Mouse (Mus musculus): ENCODE results near the gene Ppp4c.
A peak's percentile ranks its signal among the peaks of the same experiment; 100 is the strongest.
"Not testable (repeated sequence)": the region's sequence is repeated elsewhere in the genome, so short reads cannot be mapped to it uniquely, and the experiment has no call there.

Gene Ppp4c

DNA sequence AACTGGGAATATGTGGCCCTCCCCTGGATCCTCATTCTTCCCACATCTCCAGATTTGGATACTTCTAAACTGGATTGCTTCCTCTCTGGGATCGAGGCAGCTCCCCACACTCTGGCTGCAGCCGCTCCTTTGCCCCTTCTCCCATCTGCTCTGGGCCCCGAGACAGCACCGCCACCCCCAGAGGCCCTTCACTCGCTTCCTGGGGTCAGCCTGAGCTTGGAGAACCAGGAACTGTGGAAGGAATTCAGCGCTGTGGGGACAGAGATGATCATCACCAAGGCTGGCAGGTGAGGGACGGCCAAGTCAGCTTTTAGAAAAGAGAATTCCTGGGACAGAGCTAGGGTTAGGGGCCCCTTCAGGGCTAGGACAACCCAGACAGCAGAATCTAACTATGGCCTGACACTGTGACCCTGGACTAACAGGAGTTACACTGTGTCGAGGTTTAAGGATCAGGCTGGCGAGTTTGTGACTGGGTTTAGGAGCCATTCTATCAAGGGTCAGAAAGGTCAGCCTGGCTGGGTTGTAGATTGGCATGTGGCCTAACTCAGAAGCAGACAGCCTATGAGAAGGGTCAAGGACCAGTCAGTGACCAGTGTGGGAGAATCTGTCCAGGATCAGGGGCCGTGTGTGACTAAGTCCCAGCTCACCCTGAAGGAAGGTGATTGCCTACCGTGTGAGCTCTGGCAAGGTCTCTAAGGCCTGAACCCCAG, 10.5 kb downstream of the Ppp4c start:
- ATAC-seq (ENCODE audit: low TSS enrichment) = no peak

GRCm38 (mm10) chr7:126780971-126781635, 11.2 kb downstream of the Ppp4c start, which contains the start of gene Tbx6:
Tbx6 (plus strand) TSS chr7:126781483.
- ATAC-seq (ENCODE audit: low TSS enrichment) = no peak

GRCm38 (mm10) chr7:126779983-126780970, 12.0 kb downstream of the Ppp4c start:
- ATAC-seq (ENCODE audit: low TSS enrichment) = peak; percentile 41; the same call in 1 of the 2 replicates

DNA sequence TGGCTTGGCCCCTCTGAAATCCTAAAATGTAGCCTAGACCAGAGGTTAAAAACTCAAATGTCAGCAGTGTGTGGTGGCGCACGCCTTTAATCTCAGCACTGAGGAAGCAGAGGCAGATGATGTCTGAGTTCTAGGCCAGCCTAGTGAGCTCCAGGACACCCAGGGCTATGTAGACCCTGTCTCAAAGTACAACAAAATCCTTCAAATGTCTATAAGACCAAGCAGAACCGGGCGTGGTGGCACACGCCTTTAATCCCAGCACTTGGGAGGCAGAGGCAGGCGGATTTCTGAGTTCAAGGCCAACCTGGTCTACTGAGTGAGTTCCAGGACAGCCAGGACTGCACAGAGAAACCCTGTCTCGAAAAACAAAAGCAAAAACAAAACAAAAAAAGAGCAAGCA, 13.2 kb downstream of the Ppp4c start:
- ATAC-seq (ENCODE audit: low TSS enrichment) = not testable (repeated sequence)

- no peak for ATAC-seq (ENCODE audit: low TSS enrichment)
Observed at GRCm38 (mm10) chr7:126778147-126778546, 14.1 kb downstream of the Ppp4c start.

DNA sequence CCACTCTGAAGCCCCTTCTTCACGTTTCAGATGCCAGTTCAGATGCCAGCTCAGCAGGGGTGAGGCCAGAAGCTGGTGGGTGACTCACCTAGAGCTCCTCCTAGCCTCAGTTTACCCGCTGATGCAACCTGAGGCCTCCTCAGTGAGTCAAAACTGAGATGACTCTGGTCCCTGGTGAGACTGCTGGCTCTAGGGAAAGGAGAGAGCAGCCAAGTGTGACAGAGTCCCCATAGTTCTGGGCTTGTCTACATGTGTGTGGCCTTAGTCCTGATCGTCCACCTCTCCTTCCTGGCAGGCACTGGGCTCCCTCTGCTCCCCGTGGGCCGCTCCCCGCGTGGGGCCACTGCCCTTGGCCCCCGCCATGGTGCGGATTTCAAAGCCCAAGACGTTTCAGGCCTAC, 14.8 kb downstream of the Ppp4c start:
- no peak for ATAC-seq (ENCODE audit: low TSS enrichment)

- ATAC-seq (ENCODE audit: low TSS enrichment) = peak; percentile 86
Observed at GRCm38 (mm10) chr7:126776598-126777057, 15.7 kb downstream of the Ppp4c start, which contains the start of gene Ypel3. Ypel3 (plus strand) TSS chr7:126776955.

- ATAC-seq (ENCODE audit: low TSS enrichment) = no peak
Observed at GRCm38 (mm10) chr7:126775978-126776234, 16.4 kb downstream of the Ppp4c start.

GRCm38 (mm10) chr7:126775185-126775977, 16.9 kb downstream of the Ppp4c start:
- ATAC-seq (ENCODE audit: low TSS enrichment) = no peak

DNA sequence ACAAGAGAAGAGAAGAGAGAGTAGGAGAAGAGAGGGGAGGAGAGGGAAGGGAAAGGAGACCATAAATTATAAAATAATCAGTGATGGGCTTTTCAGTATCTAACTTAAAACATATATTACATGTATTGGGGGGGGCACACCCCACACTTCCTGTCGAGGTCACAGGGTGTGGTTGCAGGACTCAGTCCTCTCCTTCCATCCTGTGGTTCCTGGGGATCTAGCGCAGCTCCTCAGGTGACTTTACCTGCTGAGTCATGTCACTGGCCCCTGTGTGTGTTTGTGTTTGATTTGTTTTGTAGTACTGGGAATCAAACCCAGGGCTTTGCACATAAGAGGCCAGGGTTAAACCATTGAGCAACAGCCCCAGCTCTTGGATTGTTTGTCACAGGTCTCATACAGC, 17.8 kb downstream of the Ppp4c start:
- no peak for ATAC-seq (ENCODE audit: low TSS enrichment)

DNA sequence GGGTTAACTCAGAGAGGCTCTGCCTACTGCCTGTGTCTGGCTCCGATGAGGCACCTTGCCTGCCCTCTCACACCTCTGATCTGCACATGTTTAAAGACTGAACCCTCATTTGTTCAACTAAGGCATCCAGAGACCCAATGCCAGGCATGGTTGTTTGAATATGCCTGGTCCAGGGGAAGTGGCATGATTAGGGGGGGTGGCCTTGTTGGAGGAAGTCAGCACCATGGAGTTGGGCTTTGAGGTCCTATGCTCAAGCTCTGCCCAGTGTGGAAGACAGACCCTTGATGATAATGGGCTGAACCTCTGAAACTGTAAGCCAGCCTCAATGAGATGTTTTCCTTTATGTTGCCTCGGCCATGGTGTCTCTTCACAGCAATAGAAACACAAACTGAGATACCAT, 18.9 kb downstream of the Ppp4c start:
- ATAC-seq (ENCODE audit: low TSS enrichment) = no peak

GRCm38 (mm10) chr7:126770784-126771183, 21.5 kb downstream of the Ppp4c start:
- ATAC-seq (ENCODE audit: low TSS enrichment) = no peak

GRCm38 (mm10) chr7:126767001-126767400, 25.3 kb downstream of the Ppp4c start:
- no peak for ATAC-seq (ENCODE audit: low TSS enrichment)

GRCm38 (mm10) chr7:126766201-126766600, 26.1 kb downstream of the Ppp4c start, which contains the start of gene Gdpd3:
Gdpd3 (plus strand) TSS chr7:126766334.
- no peak for ATAC-seq (ENCODE audit: low TSS enrichment)

DNA sequence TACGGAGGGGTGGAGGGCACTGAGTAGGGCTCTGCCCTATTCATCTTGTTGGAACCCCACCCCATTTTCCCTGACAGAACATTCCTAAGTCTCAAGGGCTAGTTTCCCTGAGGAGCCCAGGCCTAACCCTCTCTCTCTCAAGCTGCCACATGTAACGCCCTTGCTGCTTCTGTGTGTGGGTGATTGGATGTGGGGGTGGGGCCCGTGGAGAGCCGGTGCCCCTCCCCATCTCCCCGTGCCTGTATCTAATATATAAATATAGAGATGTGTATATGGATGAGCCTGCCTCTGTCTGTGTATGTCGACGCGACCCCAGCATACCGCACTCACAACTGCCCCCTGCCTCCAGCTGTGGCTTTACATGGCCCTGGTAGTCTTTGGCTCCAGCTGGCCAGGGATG, 26.8 kb downstream of the Ppp4c start:
- ATAC-seq (ENCODE audit: low TSS enrichment) = no peak

DNA sequence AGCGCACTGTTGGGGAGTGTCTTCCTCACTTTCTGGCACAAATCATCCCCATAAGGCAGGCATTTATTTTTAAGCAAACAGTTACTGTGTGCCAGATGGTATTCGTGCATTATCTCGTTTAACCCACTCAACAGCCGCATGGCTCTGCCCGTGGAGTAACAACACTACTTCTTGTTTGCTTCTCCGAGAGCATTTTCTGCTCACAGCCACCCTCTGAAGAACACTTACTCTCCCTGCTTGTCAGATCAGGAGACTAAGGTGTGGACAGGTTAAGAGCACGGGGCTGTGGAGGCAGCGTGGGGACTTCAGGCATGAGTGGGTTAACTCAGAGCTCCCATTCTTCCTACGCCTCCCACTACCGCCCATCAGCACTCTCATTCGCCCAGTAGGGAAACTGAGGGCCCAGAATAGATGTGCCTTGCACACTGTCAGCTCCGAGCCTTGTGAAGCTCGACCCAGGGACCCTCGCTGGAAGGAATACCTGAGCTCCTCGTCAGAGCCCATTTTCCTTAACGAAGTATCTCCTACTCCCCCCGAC, 29.8 kb downstream of the Ppp4c start:
- ATAC-seq (ENCODE audit: low TSS enrichment) = peak; percentile 65

GRCm38 (mm10) chr7:126761529-126762067, 30.7 kb downstream of the Ppp4c start:
- ATAC-seq (ENCODE audit: low TSS enrichment) = no peak

DNA sequence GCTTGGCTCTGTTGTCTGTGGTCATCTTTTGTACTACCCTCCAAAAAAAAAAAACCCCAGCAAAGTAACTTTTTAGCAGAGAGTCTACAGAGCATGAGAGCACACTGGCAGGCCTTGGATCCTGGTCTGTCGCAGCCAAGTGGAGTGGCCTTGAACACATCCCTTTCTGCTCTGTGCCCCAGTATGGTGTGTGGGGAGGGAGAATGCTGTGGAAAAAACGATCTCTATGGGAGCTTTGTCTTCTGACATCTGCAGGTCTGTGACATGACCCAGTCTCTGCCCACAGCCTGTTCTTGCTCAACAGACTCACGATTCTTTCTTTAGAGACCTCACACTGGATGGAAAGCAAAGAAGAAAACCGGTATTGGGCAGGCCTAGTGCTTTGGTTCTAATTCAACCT, 31.3 kb downstream of the Ppp4c start:
- ATAC-seq (ENCODE audit: low TSS enrichment) = no peak

GRCm38 (mm10) chr7:126760391-126760802, 31.9 kb downstream of the Ppp4c start:
- no peak for ATAC-seq (ENCODE audit: low TSS enrichment)

GRCm38 (mm10) chr7:126759672-126760390, 32.5 kb downstream of the Ppp4c start:
- no peak for ATAC-seq (ENCODE audit: low TSS enrichment)
